Mouse (Mus musculus) heart, postnatal 14 days (tissue): ENCODE data around the gene Eif3b. TPM values are rescaled to one million over a fixed set of nuclear protein-coding genes. Genes with fewer than 3 reads are reported as not detected.
"Not testable (repeated sequence)": the region's sequence is repeated elsewhere in the genome, so short reads cannot be mapped to it uniquely, and the experiment has no call there.

Experiments
- DNase-seq, 2 experiments: peaks; one replicate each; pipeline ENCODE4 v3.0.0; 2021 to 2022
- intact Hi-C: fragments of 180-260 bp; cut with DNase I; formaldehyde crosslinking; loops from one replicate; pipeline ENCODE4 v1.15.1; 2025
- microRNA-seq, 2 experiments: library from miRNA; unstranded; fragments of <30 nt; microRNA quantifications; one replicate each; pipeline ENCODE4 v1.2.0; 2021 to 2022
- total RNA-seq, 2 experiments: library from RNA; stranded (reverse); gene quantifications; 2 replicates each; pipeline ENCODE4 v1.2.3; 2021

Gene Eif3b
- total RNA-seq, 2 experiments from 2014 or later: 86.5 to 88.7 TPM

GRCm38 (mm10) chr5:140455466-140455865, 36.3 kb downstream of the Eif3b start:
- peak in 1 of 2 experiments; percentile 12 for DNase-seq

GRCm38 (mm10) chr5:140461476-140461875, 42.3 kb downstream of the Eif3b start:
- intact Hi-C loops: no loop called here
- no peak for DNase-seq

More at GRCm38 (mm10) chr5:140455466-140455865, 36.3 kb downstream of the Eif3b start:
- intact Hi-C loops: no loop called here

GRCm38 (mm10) chr5:140463151-140463550, 44.0 kb downstream of the Eif3b start:
- DNase-seq, intact Hi-C loops: not testable (repeated sequence)

GRCm38 (mm10) chr5:140464943-140465342, 45.8 kb downstream of the Eif3b start:
- intact Hi-C loops: no loop called here
- no peak for DNase-seq

- DNase-seq: peak in 1 of 2 experiments; percentile 8
- intact Hi-C loops: no loop called here
Observed at GRCm38 (mm10) chr5:140472336-140472735, 53.2 kb downstream of the Eif3b start.

GRCm38 (mm10) chr5:140481458-140481857, 62.3 kb downstream of the Eif3b start:
- intact Hi-C loops: no loop called here

GRCm38 (mm10) chr5:140491142-140491541, 72.0 kb downstream of the Eif3b start:
- DNase-seq: no peak
- intact Hi-C loops: no loop called here

More at GRCm38 (mm10) chr5:140481458-140481857, 62.3 kb downstream of the Eif3b start:
- no peak for DNase-seq

- DNase-seq: no peak
- intact Hi-C loops: no loop called here
Observed at GRCm38 (mm10) chr5:140492684-140493233, 73.6 kb downstream of the Eif3b start.

Small RNA genes within 50 kb of the gene (microRNA-seq; reads per million reads assigned to microRNA genes)
- 1.3 to 1.6 reads per million in 2 experiments for gene Mir7038

Other genes with a start within 250 kb of the Eif3b start
- 10 to 100 TPM; 14.7 to 14.8 TPM for gene Mad1l1, start 97.8 kb upstream of the Eif3b start, total RNA-seq
- 10 to 100 TPM in 1 of 2 experiments, 1 to 10 TPM in 1; 10.0 to 12.2 TPM for gene Nudt1, start 97.7 kb upstream of the Eif3b start, total RNA-seq
- gene Mrm2, start 87.4 kb upstream of the Eif3b start, total RNA-seq: 10 to 100 TPM in 1 of 2 experiments, 1 to 10 TPM in 1; 9.5 to 10.9 TPM
- 10 to 100 TPM; 14.6 to 16.2 TPM for gene Snx8, start 30.1 kb upstream of the Eif3b start, total RNA-seq
- not detected for gene Gm4869, start 26.3 kb downstream of the Eif3b start, total RNA-seq
- 1 to 10 TPM; 6.7 to 6.8 TPM for gene Chst12, start 86.2 kb downstream of the Eif3b start, total RNA-seq
- gene Grifin, start 145.7 kb downstream of the Eif3b start, total RNA-seq: not detected
- gene Lfng, start 188.0 kb downstream of the Eif3b start, total RNA-seq: 10 to 100 TPM; 18.1 to 22.4 TPM
- 10 to 100 TPM; 31.6 to 31.9 TPM for gene Ttyh3, start 229.7 kb downstream of the Eif3b start, total RNA-seq